Comparison of ENCODE assay signal across 12 mouse cellular contexts in the genomic region with DNA sequence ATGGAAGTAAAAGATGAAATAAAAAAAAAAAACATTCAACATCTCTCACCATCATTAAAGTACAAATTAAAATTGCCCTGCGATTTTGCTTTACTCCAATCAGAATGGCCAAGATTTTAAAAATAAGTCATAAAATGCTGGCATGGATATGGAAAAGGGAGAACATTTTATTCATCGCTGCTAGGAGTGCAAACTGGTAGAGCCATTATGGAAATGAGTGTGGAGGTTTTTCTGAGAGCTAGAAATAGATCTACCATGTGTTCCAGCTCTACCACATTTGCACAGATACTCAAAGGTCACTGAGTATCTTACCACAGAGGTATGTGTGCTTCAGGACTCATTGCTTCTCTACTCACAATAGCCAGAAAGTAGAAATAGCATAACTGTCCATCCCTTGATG.
"Had no signal": no experiment of that assay in that cellular context is flagged by ENCODE, and none has a peak within 500 bp of the region (broad histone marks: within the 10 kb centered on the region; RNA-seq: fewer than 3 reads in every experiment).

No protein-coding gene starts in this region.

- ATAC-seq: midbrain, embryonic 16.5 days had no signal

- DNase-seq: lung, adult 18-20 months; lung, embryonic 14.5 days; lung, postnatal 10 days; lung, postnatal 4 days; midbrain, embryonic 14.5 days; retina, postnatal 1 day; right cerebral cortex, postnatal 25 days; right cerebral cortex, postnatal 4 days; spleen, adult 18-20 months; thymus, postnatal 14 days; thymus, postnatal 36 days had no signal
